Mouse (Mus musculus) retina, postnatal 1 day (tissue): Measurements from ENCODE around the gene Dytn.
"Not testable (repeated sequence)": the region's sequence is repeated elsewhere in the genome, so short reads cannot be mapped to it uniquely, and the experiment has no call there.

ENCODE experiments used
- DNase-seq: peaks from one replicate; pipeline ENCODE4 v3.0.0-alpha.2; 2012

Gene Dytn

DNA sequence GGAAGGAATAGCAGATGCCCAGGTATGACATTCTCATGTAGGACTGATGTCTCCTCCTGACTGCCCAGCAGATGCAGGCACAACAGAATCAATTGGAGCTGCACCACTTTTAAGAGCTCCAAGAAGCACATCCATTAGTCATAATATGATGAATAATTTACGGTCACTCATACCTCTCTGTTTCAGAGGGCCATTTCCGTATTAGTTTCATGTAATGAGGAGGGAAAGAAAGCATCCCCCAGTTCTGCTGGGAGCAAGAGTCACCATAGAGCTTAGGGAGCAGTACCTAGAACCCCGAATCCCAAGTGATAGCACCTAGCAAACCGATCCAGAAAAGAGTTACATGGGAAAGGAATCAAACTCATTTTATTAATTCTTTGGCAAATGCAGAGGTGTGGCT lies at the start of gene Dytn:
Gene Dytn, minus strand, starts transcription at position 101 of the 400 bp plus-strand sequence.
- no peak for DNase-seq

- peak; percentile 97 for DNase-seq
Measured at GRCm38 (mm10) chr1:63730240-63730771, 43.6 kb upstream of the Dytn start, which contains the start of the genes Mdh1b and Fastkd2. Gene Mdh1b, minus strand, starts transcription at chr1:63730318. Gene Fastkd2, plus strand, starts transcription at chr1:63730614.

DNA sequence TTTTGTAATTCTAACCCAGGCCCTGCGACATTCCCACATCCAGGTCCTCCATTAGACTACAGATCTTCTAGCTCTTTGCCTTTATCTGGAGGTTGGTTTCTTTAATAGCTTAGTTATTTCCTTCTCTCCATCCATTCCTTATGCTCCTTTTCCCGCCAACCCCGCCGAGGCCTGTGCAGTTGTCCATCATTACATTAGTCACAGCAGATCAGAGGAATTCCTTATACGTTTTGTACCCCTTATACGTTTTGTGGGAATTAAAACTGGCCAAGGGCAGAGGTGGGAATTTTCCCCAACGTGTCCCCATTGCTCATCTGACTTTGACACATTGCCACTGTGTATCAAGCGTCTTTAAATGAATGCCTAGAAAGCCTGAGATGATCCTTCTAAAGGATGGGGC lies 43.1 kb upstream of the Dytn start:
- DNase-seq = no peak

GRCm38 (mm10) chr1:63720161-63720560 lies 33.4 kb upstream of the Dytn start:
- DNase-seq = no peak

DNA sequence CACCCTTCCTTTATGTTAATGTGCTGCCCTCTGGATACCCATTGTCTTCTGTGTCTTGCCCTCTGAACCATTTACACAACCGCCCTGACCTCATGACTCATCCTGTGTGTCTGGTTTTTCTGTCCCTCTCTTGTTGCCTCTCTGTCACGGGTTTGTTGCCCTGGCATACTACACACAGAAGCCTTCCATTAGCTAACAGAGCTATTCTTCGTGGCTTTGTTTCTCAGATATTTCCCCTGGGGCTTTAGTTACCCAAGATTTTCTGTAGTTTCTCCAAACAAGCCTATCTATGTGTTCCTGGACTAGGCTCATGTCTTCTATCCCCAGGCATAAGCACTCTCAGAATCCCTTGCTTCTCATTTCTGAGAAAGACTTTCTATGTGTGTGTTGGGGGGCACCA lies 22.1 kb upstream of the Dytn start:
- no peak for DNase-seq

GRCm38 (mm10) chr1:63705733-63706132 lies 19.0 kb upstream of the Dytn start:
- no peak for DNase-seq

DNA sequence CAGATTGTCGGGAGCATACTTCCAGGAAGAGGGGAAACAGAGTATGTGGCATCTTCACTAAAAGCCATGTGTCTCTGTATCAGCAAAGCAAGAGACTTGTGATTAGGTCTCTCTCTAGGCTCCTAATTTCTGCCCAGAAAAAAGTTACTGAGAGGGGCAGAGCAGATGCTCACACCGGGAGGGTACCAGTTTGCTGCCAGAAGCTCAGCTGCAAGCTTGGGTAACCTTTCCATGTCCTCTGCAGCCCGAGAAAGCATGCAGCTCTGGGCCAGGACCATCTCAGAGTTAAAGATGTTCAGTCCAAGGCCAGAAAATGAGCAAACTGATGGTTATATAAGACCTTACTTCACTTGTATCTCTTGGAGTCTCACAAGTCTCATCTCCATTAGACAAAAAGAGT lies 10.1 kb upstream of the Dytn start:
- no peak for DNase-seq

- no peak for DNase-seq
Measured at GRCm38 (mm10) chr1:63675975-63676374, 10.8 kb downstream of the Dytn start.

GRCm38 (mm10) chr1:63668852-63669160 lies 17.9 kb downstream of the Dytn start:
- peak; percentile 92 for DNase-seq

DNA sequence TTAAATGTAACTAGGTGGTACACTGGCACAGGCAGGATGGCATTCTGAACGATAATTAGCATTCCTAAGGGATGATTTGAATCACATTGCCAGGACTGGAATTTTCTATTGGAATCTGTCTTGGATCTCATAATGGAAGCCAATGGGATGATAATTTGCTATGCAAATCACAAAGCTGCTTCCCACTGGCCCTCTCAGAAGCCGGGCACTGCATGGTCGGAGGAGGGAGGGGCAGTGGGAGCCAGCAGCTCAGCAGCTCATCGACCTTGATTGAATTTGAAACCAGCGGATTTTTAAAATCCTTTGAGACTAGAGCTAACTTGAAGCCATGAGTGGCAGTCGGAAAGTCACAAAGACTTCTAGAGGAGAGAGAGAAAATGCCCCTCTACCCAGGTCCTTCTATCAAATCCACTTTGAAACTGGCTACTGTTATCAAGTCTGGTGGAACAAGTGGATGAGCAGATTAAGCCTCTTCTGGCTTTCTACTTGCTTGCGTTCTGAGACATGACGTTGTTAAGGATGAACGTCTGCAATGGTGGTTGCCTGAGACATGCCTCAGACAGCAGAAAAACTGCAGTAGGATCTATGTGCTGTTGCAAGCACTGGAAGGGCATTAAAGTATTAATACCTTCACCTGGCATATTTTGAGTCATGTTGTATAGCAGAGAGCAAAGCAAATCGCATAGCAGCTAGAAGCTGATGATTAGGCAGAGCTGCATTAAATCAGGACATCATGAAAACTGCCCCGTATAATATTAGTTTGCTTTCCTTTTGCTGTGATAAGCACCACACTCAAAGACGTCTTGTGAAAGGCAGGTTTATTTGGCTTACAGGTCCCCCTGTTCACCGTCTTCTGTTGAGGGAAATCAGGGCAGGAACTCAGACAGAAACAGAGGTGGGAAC lies 18.5 kb downstream of the Dytn start:
- peak; percentile 70 for DNase-seq

GRCm38 (mm10) chr1:63667201-63667948 lies 19.4 kb downstream of the Dytn start:
- peak; percentile 87 for DNase-seq

DNA sequence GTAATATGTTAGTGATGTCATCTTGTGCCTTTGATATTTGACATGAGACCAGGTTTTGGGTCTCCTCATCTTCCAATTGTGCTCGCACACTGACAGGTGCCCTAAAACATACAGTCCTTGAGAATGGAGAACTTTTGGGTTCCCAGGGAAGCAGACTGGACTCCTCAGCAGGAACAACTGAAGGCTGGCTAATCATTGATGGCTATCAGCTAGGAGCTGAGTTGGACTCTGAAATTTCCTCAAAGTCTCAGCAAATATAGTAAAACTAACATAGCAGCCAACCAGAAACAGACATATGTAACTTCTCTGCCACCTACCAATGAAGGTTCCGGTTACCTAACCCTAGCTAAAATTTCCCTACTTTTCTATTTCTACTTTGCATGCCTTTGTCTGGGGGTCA lies 20.6 kb downstream of the Dytn start:
- no peak for DNase-seq

DNA sequence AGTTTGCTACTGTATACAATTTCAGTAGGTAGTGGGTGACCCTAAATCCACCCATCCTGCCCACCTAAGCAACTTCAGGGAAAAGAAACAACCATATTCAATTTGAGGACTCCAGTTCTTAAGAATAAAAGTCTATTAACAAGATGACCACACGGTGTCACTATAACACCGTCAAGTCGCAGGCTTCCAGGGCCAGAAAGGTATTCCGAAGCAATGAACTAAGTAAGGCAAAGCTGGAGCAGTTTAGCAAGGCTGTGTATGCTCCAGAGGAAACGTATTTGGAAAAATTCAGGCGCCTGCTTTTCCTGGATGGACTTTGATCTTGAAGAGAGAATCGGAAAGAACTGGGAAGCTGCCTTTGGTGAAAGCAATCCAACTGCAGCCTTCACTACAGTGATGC lies 27.1 kb downstream of the Dytn start:
- DNase-seq = peak; percentile 85

- peak; percentile 84 for DNase-seq
Measured at GRCm38 (mm10) chr1:63658016-63658415, 28.7 kb downstream of the Dytn start.

DNA sequence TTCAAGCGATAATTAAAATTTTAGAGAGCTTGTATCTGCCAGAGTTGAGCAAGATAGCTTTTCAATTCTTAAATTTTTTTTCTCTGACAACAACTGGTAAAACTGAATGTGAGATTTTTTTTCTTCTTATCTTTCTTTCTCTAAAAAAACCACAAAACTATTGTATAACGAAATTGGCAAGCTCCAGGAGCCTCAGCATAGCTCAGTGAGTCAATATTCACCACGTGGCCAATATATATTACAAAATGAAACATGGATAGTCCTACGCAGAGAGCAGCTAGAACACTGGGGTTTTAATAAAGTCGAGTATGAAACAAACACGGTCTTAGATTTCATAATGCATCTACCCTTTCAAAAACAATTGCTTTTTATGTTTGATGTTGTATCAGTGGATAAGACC lies 46.8 kb downstream of the Dytn start:
- DNase-seq = no peak

- DNase-seq = not testable (repeated sequence)
Measured at GRCm38 (mm10) chr1:63630390-63630789, 56.3 kb downstream of the Dytn start.

GRCm38 (mm10) chr1:63628211-63628610 lies 58.5 kb downstream of the Dytn start:
- no peak for DNase-seq

DNA sequence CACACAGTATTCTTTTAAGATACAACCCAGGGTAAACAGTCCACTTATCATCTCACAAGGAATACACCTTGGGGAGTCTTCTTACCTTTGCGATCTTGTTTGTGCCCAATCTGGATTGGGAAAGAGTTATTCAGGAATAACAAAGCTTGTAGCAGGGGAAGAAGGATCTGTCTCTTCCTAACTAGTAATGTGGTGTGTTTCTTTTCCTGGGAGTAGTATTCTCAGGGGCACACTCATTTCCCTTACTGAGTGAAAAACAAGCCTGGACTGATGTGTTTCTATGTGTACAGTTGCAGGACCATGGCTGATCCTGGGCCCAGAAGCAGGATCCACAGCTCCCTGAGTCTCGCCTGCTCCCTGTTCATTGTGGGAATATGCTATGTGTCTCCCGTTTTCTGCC lies 71.1 kb downstream of the Dytn start, which contains the start of gene Gm39653:
Gene Gm39653, plus strand, starts transcription at position 301 of the 400 bp plus-strand sequence.
- DNase-seq = no peak

DNA sequence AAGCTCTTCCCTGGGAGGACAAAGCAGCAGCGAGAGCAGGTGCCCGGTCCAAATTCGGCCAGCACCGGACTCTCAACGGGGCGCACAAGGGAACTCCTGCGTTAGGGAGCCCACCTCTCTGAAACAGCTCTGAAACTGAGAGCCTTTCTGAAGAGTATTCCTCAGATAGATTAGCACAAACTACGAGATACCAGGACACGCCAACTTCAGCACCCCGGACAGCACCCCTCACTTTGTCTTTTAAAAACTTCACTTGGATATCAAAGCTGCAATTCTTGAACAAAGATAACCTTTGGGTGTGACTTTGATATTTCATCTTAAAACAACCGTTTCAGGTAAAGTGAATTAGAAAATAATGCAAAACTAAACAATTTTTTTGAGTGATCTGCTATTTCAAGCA lies 72.1 kb downstream of the Dytn start:
- DNase-seq = peak; percentile 64

GRCm38 (mm10) chr1:63609613-63610012 lies 77.1 kb downstream of the Dytn start:
- no peak for DNase-seq

DNA sequence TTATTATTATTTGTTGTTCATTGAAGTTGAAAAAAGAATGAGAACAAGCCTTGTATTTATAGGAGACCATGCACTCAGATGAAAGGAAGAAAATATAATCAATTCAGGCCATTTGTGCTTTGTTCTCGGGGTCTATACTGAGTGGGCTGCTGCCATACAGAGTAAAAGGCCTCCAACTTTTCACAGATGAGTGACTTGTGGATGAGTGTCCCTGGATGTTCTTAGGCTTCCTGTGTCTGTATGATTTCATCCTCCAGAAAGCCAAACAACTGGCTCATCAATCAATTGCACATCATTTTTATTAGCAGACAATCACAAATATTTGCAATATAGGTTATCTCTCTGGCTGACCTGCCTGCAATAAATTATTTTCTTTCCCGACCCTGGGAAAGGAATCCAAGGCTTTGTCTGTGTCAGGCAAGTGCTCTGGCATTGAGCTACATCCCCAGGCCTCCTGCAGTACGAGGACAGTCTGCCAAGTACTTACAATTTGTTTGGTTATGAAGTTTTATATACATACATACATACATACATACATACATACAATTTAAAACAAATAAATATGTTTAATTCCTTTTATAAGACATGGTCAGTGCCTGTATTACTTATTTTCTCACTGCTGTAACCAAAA lies 82.7 kb downstream of the Dytn start:
- DNase-seq = no peak

- no peak for DNase-seq
Measured at GRCm38 (mm10) chr1:63586869-63587268, 99.9 kb downstream of the Dytn start.

DNA sequence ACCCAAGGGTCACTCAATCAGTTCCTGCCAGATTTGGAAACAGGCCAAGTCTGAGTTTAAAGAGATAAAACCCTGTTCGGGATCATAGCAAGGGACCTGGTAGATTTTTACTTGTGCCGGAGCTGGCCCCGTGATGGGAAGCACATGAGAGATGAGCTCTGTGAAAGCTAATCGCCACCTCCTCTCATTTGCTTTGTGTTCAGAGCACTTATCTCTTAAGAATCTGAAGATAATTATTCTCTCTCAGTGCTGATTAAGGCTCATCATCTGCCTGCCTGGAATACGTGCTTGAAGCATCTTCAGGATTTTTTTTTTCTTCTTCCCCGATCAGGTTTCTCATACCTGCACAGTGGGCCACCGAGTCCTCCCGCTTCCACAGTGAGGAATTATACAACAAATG lies 107.6 kb downstream of the Dytn start:
- DNase-seq = no peak
